Mouse (Mus musculus) G1E (cell line): ENCODE measurements at regions not wholly inside any gene's neighbourhood (a gene's known extent, or its start where the extent isn't known, plus 50 kb on each side); places are given as distances from the start of the nearest gene placed in this dataset.

Experiments used
- CTCF ChIP-seq: IDR thresholded peaks from 2 replicates; pipeline ENCODE4 v1.5.1; 2012; ENCODE audit warnings: low read depth, low read length, inconsistent platforms, mixed read lengths
- GATA1 ChIP-seq: IDR thresholded peaks from 2 replicates; pipeline ENCODE4 v1.6.1; 2012; ENCODE audit warnings: borderline replicate concordance, low read length, inconsistent platforms, mixed read lengths

DNA sequence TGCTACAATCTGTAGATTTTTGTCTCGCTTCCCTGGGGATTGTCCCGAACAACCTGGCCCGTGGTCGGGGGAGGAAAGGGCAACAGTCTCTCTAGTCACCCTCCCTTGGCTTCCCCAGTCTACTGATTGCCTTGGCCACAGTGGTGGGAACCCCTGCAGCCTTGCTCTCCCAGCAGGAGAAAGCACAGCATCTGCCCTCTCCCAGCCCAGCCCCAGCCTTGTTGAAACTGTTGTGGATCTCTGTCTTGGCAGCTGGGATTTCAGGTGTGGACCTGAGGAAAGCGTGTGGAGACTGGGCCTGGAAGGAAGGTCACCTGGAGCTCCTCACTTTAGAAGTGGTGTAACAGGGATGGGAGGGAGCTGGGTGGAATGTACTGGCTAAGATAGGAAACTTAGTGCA, 66.6 kb downstream of the Inhbb start:
- TF ChIP-seq CTCF (no peak), GATA1 (no peak)
